Mouse (Mus musculus) thymus, adult 2 months (tissue): ENCODE measurements around the gene 2510039O18Rik. TPM values are rescaled to one million over a fixed set of nuclear protein-coding genes. Genes with fewer than 3 reads are reported as not detected.

Experiments used
- DNase-seq: peaks from one replicate; pipeline ENCODE4 v3.0.0; 2021
- H3K27ac ChIP-seq: fragments of 200-500 bp; 2 replicates; pipeline ENCODE4 v1.5.1; 2012; ENCODE audit warnings: low read length, control low read depth; ENCODE audit not compliant: control insufficient read depth, insufficient read depth
- H3K27me3 ChIP-seq: fragments of 200-500 bp; 2 replicates; pipeline ENCODE4 v1.6.1; 2012; ENCODE audit warnings: mild to moderate bottlenecking, low read length, moderate library complexity, mixed read lengths; ENCODE audit not compliant: control insufficient read depth, insufficient read depth
- H3K36me3 ChIP-seq: fragments of 200-500 bp; 2 replicates; pipeline ENCODE4 v1.6.1; 2012; ENCODE audit warnings: mild to moderate bottlenecking, low read length, moderate library complexity; ENCODE audit not compliant: control insufficient read depth, insufficient read depth
- H3K4me1 ChIP-seq: fragments of 200-500 bp; replicated peaks from 2 replicates; pipeline ENCODE4 v1.6.1; 2012; ENCODE audit warnings: low read length; ENCODE audit not compliant: control insufficient read depth, insufficient read depth
- H3K4me3 ChIP-seq: fragments of 200-500 bp; 2 replicates; pipeline ENCODE4 v1.5.1; 2012; ENCODE audit warnings: mild to moderate bottlenecking, low read length, control low read depth, moderate library complexity; ENCODE audit not compliant: control insufficient read depth, insufficient read depth
- CTCF ChIP-seq: fragments of 200-500 bp; IDR thresholded peaks from 2 replicates; pipeline ENCODE4 v1.5.1; 2012; ENCODE audit warnings: mild to moderate bottlenecking, control low read depth, low read length, moderate library complexity, borderline replicate concordance; ENCODE audit not compliant: control insufficient read depth, poor library complexity, insufficient read depth; ENCODE audit errors: extremely low read depth
- POLR2A ChIP-seq: fragments of 200-500 bp; IDR thresholded peaks from 2 replicates; pipeline ENCODE4 v1.6.1; 2012; ENCODE audit warnings: mild to moderate bottlenecking, low read length, control low read depth, moderate library complexity; ENCODE audit not compliant: control insufficient read depth, poor library complexity, insufficient read depth; ENCODE audit errors: extremely low read depth
- WGBS: fragments of 180-500 bp; shearing (Covaris S2); methylation state at CpG from one replicate; pipeline ENCODE4 v1.1.7; 2018; 5-methylcytosine and 5-hydroxymethylcytosine counted together
- polyA plus RNA-seq: library from polyadenylated mRNA; depleted of rRNA; stranded (reverse); fragments of >200 nt; gene quantifications from 2 replicates; pipeline ENCODE4 v1.2.3, GENCODE M21; 2012; rRNA removed

The 2510039O18Rik gene
- 170 and 174 TPM in 2 replicates for polyA plus RNA-seq

- H3K27ac ChIP-seq, result no peak within 1 kb of the TSS
- H3K4me1 ChIP-seq, result peaks cover 25% of the 10 kb centered on the region
- H3K36me3 ChIP-seq, result peaks cover 16% of the 10 kb centered on the region
- peak within 1 kb of the TSS; percentile 86 for H3K4me3 ChIP-seq
- H3K27me3 ChIP-seq, result no peaks in the 10 kb centered on the region
- peak; percentile 84 for DNase-seq
- TF ChIP-seq POLR2A (peak; percentile 89), CTCF (no peak)
- WGBS, result 1% methylated on average over 30 of the region's 35 CpGs
Measured at GRCm38 (mm10) chr4:147940576-147941044, at the start of gene 2510039O18Rik. TSS of gene 2510039O18Rik (plus strand) at chr4:147940895.

- DNase-seq, result no peak
- H3K4me1 ChIP-seq, result no peaks in the 10 kb centered on the region
- no peak overlapping the region for H3K4me3 ChIP-seq
- no peak for TF ChIP-seq CTCF
- no peak for TF ChIP-seq POLR2A
- no peak overlapping the region for H3K27ac ChIP-seq
- peaks cover 24% of the 10 kb centered on the region for H3K36me3 ChIP-seq
- 84% methylated on average over 4 of the region's 4 CpGs for WGBS
- no peaks in the 10 kb centered on the region for H3K27me3 ChIP-seq
Measured at GRCm38 (mm10) chr4:147895815-147896330, 44.8 kb upstream of the 2510039O18Rik start.

GRCm38 (mm10) chr4:147896411-147896810 is 44.3 kb upstream of the 2510039O18Rik start:
- Histone ChIP-seq H3K27me3 (no peaks in the 10 kb centered on the region), H3K36me3 (peaks cover 24% of the 10 kb centered on the region), H3K4me3 (no peak overlapping the region), H3K27ac (no peak overlapping the region), H3K4me1 (no peaks in the 10 kb centered on the region)
- DNase-seq, result no peak
- TF ChIP-seq CTCF, result no peak
- no peak for TF ChIP-seq POLR2A
- 66% methylated on average over 1 of the region's 1 CpGs for WGBS

- H3K27ac ChIP-seq, result no peak overlapping the region
Measured at GRCm38 (mm10) chr4:147897348-147897747, 43.3 kb upstream of the 2510039O18Rik start.

GRCm38 (mm10) chr4:147900452-147900851 is 40.2 kb upstream of the 2510039O18Rik start:
- H3K4me3 ChIP-seq, result no peak overlapping the region
- no peak for TF ChIP-seq POLR2A
- no peak for TF ChIP-seq CTCF
- H3K4me1 ChIP-seq, result peaks cover 2% of the 10 kb centered on the region
- H3K27me3 ChIP-seq, result no peaks in the 10 kb centered on the region
- WGBS, result 93% methylated on average over 7 of the region's 7 CpGs
- H3K36me3 ChIP-seq, result peaks cover 19% of the 10 kb centered on the region
- no peak for DNase-seq
- no peak overlapping the region for H3K27ac ChIP-seq

More at GRCm38 (mm10) chr4:147897348-147897747, 43.3 kb upstream of the 2510039O18Rik start:
- peaks cover 24% of the 10 kb centered on the region for H3K36me3 ChIP-seq
- 92% methylated on average over 3 of the region's 3 CpGs for WGBS
- TF ChIP-seq CTCF (no peak), POLR2A (no peak)
- H3K4me3 ChIP-seq, result no peak overlapping the region
- no peak for DNase-seq
- no peaks in the 10 kb centered on the region for H3K27me3 ChIP-seq
- H3K4me1 ChIP-seq, result no peaks in the 10 kb centered on the region

- Histone ChIP-seq H3K4me3 (no peak overlapping the region), H3K27me3 (no peaks in the 10 kb centered on the region), H3K4me1 (peaks cover 2% of the 10 kb centered on the region), H3K27ac (no peak overlapping the region), H3K36me3 (peaks cover 5% of the 10 kb centered on the region)
- TF ChIP-seq POLR2A (no peak), CTCF (no peak)
- no peak for DNase-seq
- WGBS, result 91% methylated on average over 12 of the region's 12 CpGs
Measured at GRCm38 (mm10) chr4:147902906-147903500, 37.7 kb upstream of the 2510039O18Rik start.
